Mouse (Mus musculus) spleen, adult 2 months (tissue): Measurements from ENCODE around the gene Chst15.

Source experiments
- CTCF ChIP-seq: fragments of 200-500 bp; IDR thresholded peaks from 2 replicates; pipeline ENCODE4 v1.5.1; 2011; ENCODE audit warnings: mild to moderate bottlenecking, inconsistent platforms; ENCODE audit not compliant: insufficient read depth, insufficient read length, insufficient replicate concordance; ENCODE audit errors: extremely low read depth
- POLR2A ChIP-seq: fragments of 200-500 bp; IDR thresholded peaks from 2 replicates; pipeline ENCODE4 v1.6.1; 2011; ENCODE audit warnings: low read depth, low read length, inconsistent platforms

DNA sequence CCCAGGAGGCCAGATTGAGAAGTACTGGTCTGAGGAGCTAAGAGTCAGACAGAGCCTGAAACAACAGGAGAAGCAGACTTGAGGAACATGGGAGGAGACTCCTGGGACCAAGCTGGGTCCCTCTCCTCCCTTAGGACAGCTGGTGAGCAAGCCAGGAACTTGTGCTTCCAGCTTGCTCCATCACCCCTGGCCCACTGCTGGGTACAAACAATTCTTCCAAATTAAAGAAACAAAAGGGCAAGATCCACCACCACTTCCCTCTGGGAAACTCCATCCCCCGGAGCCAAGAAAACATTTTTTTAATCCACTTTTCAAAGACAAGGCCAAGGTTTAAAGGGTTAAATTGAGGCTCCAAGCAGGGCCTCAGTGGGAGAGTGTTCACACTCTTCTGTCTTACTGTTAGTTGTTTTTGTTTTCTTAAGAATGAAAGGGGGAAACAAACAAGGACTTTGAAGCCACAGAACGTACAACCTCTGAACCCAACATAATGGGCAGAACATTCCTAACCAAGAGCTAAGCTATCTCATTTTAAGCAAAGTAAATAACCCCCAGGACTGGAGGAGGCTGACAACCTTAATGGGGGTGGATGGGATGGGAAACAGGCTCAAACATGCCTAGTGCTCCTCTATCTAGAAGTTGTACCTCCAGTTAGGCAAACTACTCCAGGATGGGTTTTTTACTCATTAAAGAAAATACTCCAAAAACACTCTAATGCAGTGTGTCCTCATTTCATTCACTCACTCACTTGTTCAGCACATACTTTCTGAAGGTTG, 43.1 kb downstream of the Chst15 start:
- TF ChIP-seq POLR2A (no peak), CTCF (no peak)
